Mouse (Mus musculus) cortical plate, adult 2 months (tissue): ENCODE measurements around the gene Crb3.
A peak's percentile ranks its signal among the peaks of the same experiment; 100 is the strongest.

Experiments used
- CTCF ChIP-seq: fragments of 200-500 bp; IDR thresholded peaks from 2 replicates; pipeline ENCODE4 v1.5.1; 2011; ENCODE audit warnings: mild to moderate bottlenecking, control low read depth, low read length; ENCODE audit not compliant: insufficient read depth; ENCODE audit errors: extremely low read depth
- POLR2A ChIP-seq: fragments of 200-500 bp; IDR thresholded peaks from 2 replicates; pipeline ENCODE4 v1.6.1; 2011; ENCODE audit warnings: mild to moderate bottlenecking, low read length, control low read depth; ENCODE audit not compliant: insufficient read depth; ENCODE audit errors: extremely low read depth

DNA sequence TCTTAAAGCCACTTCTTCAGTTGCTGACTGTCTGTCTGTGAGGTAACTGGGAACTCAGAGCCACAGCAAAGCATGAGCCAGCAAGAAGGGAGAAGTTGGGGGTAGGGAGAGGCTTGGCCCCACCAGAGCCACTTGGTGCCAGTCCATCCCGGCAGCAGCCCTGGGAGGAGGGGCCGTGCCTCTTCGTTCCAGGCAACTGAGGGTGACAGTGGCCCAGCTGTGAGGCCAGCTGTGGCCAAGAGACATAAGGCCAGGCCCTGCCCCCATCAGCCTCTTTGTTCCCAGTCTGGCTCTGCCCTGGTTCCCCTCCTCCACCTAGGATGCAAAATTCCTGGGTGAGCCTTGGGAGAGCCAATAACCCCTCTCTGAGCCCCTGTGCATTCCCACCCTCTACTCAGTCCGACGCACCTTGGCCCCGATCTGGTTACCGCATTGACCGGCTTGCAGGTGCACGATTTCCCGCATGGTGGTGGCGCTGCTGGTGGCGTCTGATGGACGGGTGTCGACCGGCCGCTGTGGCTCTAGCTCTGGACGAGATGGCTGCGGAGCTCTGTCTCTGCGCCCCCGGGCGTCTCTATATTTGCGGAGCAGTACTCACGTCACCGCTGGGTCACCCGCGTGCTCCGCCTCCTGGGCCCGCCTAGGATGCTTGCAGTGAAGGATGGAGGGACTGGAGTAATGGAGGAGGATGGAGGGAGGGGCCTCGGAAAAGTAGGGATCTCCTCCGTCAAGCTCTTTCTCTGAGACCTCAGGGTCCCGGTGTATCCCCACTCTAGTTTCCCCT, 28.3 kb downstream of the Crb3 start, which contains the start of gene Tubb4a:
- TF ChIP-seq CTCF (no peak), POLR2A (peak; percentile 96)
